Mouse (Mus musculus): ENCODE results near the gene Dtd1. TPM values are rescaled to one million over a fixed set of nuclear protein-coding genes. Genes with fewer than 3 reads are reported as not detected.

Dtd1 gene
- polyA plus RNA-seq, 1 experiment from 2014 or later, result 26.7 TPM

GRCm38 (mm10) chr2:144649960-144650359 is 50.3 kb downstream of the Dtd1 start:
- WGBS (ENCODE audit: insufficient replicate concordance), result 96% methylated on average over 1 of the region's 1 CpGs
- no peaks in the 10 kb centered on the region for H3K9me3 ChIP-seq (replicated peaks; ENCODE audit: control insufficient read depth, low read length)
- no peak overlapping the region for H3K9ac ChIP-seq (ENCODE audit: low read depth, low read length)
- H3K4me2 ChIP-seq, result no peak overlapping the region
- no peak overlapping the region for H3K4me3 ChIP-seq (ENCODE audit: low read depth, low read length)
- H3K4me1 ChIP-seq (ENCODE audit: control insufficient read depth, insufficient read depth, low read length), result no peaks in the 10 kb centered on the region
- H3K36me3 ChIP-seq (ENCODE audit: control insufficient read depth, insufficient read depth, low read length), result no peaks in the 10 kb centered on the region
- H3K27me3 ChIP-seq (ENCODE audit: control insufficient read depth, insufficient read depth, low read length), result no peaks in the 10 kb centered on the region
- H3K27ac ChIP-seq (ENCODE audit: low read depth, low read length), result no peak overlapping the region
- no peak for ATAC-seq (replicated peaks; ENCODE audit: insufficient number of reproducible peaks, low FRiP score, low TSS enrichment)

GRCm38 (mm10) chr2:144652841-144653240 is 53.1 kb downstream of the Dtd1 start:
- no peak overlapping the region for H3K27ac ChIP-seq (ENCODE audit: low read depth, low read length)
- ATAC-seq (replicated peaks; ENCODE audit: insufficient number of reproducible peaks, low FRiP score, low TSS enrichment), result no peak
- no peak overlapping the region for H3K9ac ChIP-seq (ENCODE audit: low read depth, low read length)
- no peaks in the 10 kb centered on the region for H3K36me3 ChIP-seq (ENCODE audit: control insufficient read depth, insufficient read depth, low read length)
- no peaks in the 10 kb centered on the region for H3K4me1 ChIP-seq (ENCODE audit: control insufficient read depth, insufficient read depth, low read length)
- 88% methylated on average over 4 of the region's 4 CpGs for WGBS (ENCODE audit: insufficient replicate concordance)
- no peak overlapping the region for H3K4me3 ChIP-seq (ENCODE audit: low read depth, low read length)
- H3K4me2 ChIP-seq, result no peak overlapping the region
- no peaks in the 10 kb centered on the region for H3K27me3 ChIP-seq (ENCODE audit: control insufficient read depth, insufficient read depth, low read length)
- no peaks in the 10 kb centered on the region for H3K9me3 ChIP-seq (replicated peaks; ENCODE audit: control insufficient read depth, low read length)

- Histone ChIP-seq H3K4me2 (no peak overlapping the region), H3K27me3 (ENCODE audit: control insufficient read depth, insufficient read depth, low read length) (no peaks in the 10 kb centered on the region), H3K27ac (ENCODE audit: low read depth, low read length) (no peak overlapping the region), H3K9ac (ENCODE audit: low read depth, low read length) (no peak overlapping the region), H3K4me1 (ENCODE audit: control insufficient read depth, insufficient read depth, low read length) (no peaks in the 10 kb centered on the region), H3K4me3 (ENCODE audit: low read depth, low read length) (no peak overlapping the region), H3K36me3 (ENCODE audit: control insufficient read depth, insufficient read depth, low read length) (no peaks in the 10 kb centered on the region), H3K9me3 (replicated peaks; ENCODE audit: control insufficient read depth, low read length) (no peaks in the 10 kb centered on the region)
- no peak for ATAC-seq (replicated peaks; ENCODE audit: insufficient number of reproducible peaks, low FRiP score, low TSS enrichment)
- 78% methylated on average over 3 of the region's 3 CpGs for WGBS (ENCODE audit: insufficient replicate concordance)
Measured at GRCm38 (mm10) chr2:144655307-144655706, 55.6 kb downstream of the Dtd1 start.

GRCm38 (mm10) chr2:144668507-144668906 is 68.8 kb downstream of the Dtd1 start:
- no peak for ATAC-seq (replicated peaks; ENCODE audit: insufficient number of reproducible peaks, low FRiP score, low TSS enrichment)
- Histone ChIP-seq H3K9me3 (replicated peaks; ENCODE audit: control insufficient read depth, low read length) (no peaks in the 10 kb centered on the region), H3K36me3 (ENCODE audit: control insufficient read depth, insufficient read depth, low read length) (no peaks in the 10 kb centered on the region), H3K27me3 (ENCODE audit: control insufficient read depth, insufficient read depth, low read length) (no peaks in the 10 kb centered on the region), H3K4me1 (ENCODE audit: control insufficient read depth, insufficient read depth, low read length) (no peaks in the 10 kb centered on the region), H3K4me2 (no peak overlapping the region), H3K9ac (ENCODE audit: low read depth, low read length) (no peak overlapping the region), H3K4me3 (ENCODE audit: low read depth, low read length) (no peak overlapping the region), H3K27ac (ENCODE audit: low read depth, low read length) (no peak overlapping the region)
- 70% methylated on average over 4 of the region's 4 CpGs for WGBS (ENCODE audit: insufficient replicate concordance)

GRCm38 (mm10) chr2:144670289-144670930 is 70.7 kb downstream of the Dtd1 start:
- Histone ChIP-seq H3K4me2 (no peak overlapping the region), H3K27me3 (ENCODE audit: control insufficient read depth, insufficient read depth, low read length) (no peaks in the 10 kb centered on the region), H3K9ac (ENCODE audit: low read depth, low read length) (no peak overlapping the region), H3K4me1 (ENCODE audit: control insufficient read depth, insufficient read depth, low read length) (no peaks in the 10 kb centered on the region), H3K4me3 (ENCODE audit: low read depth, low read length) (no peak overlapping the region), H3K9me3 (replicated peaks; ENCODE audit: control insufficient read depth, low read length) (no peaks in the 10 kb centered on the region), H3K27ac (ENCODE audit: low read depth, low read length) (no peak overlapping the region), H3K36me3 (ENCODE audit: control insufficient read depth, insufficient read depth, low read length) (no peaks in the 10 kb centered on the region)
- 85% methylated on average over 5 of the region's 5 CpGs for WGBS (ENCODE audit: insufficient replicate concordance)
- ATAC-seq (replicated peaks; ENCODE audit: insufficient number of reproducible peaks, low FRiP score, low TSS enrichment), result no peak

GRCm38 (mm10) chr2:144672397-144672796 is 72.7 kb downstream of the Dtd1 start:
- no peak overlapping the region for H3K4me2 ChIP-seq
- no peak for ATAC-seq (replicated peaks; ENCODE audit: insufficient number of reproducible peaks, low FRiP score, low TSS enrichment)
- no peaks in the 10 kb centered on the region for H3K27me3 ChIP-seq (ENCODE audit: control insufficient read depth, insufficient read depth, low read length)
- no peak overlapping the region for H3K27ac ChIP-seq (ENCODE audit: low read depth, low read length)
- H3K36me3 ChIP-seq (ENCODE audit: control insufficient read depth, insufficient read depth, low read length), result no peaks in the 10 kb centered on the region
- peaks cover 6% of the 10 kb centered on the region; the same call in 1 of the 2 replicates for H3K4me1 ChIP-seq (ENCODE audit: control insufficient read depth, insufficient read depth, low read length)
- no peak overlapping the region for H3K4me3 ChIP-seq (ENCODE audit: low read depth, low read length)
- H3K9ac ChIP-seq (ENCODE audit: low read depth, low read length), result no peak overlapping the region
- WGBS (ENCODE audit: insufficient replicate concordance), result 78% methylated on average over 5 of the region's 5 CpGs
- H3K9me3 ChIP-seq (replicated peaks; ENCODE audit: control insufficient read depth, low read length), result no peaks in the 10 kb centered on the region

- H3K9me3 ChIP-seq (replicated peaks; ENCODE audit: control insufficient read depth, low read length), result no peaks in the 10 kb centered on the region
- peak overlapping the region; percentile 38 for H3K4me2 ChIP-seq
- no peak for ATAC-seq (replicated peaks; ENCODE audit: insufficient number of reproducible peaks, low FRiP score, low TSS enrichment)
- peaks cover 9% of the 10 kb centered on the region; the same call in 1 of the 2 replicates for H3K4me1 ChIP-seq (ENCODE audit: control insufficient read depth, insufficient read depth, low read length)
- no peaks in the 10 kb centered on the region for H3K27me3 ChIP-seq (ENCODE audit: control insufficient read depth, insufficient read depth, low read length)
- H3K4me3 ChIP-seq (ENCODE audit: low read depth, low read length), result no peak overlapping the region
- no peak overlapping the region for H3K27ac ChIP-seq (ENCODE audit: low read depth, low read length)
- H3K36me3 ChIP-seq (ENCODE audit: control insufficient read depth, insufficient read depth, low read length), result no peaks in the 10 kb centered on the region
- WGBS (ENCODE audit: insufficient replicate concordance), result 42% methylated on average over 13 of the region's 13 CpGs
- H3K9ac ChIP-seq (ENCODE audit: low read depth, low read length), result no peak overlapping the region
Measured at GRCm38 (mm10) chr2:144676546-144677228, 77.0 kb downstream of the Dtd1 start.

- Histone ChIP-seq H3K27ac (ENCODE audit: low read depth, low read length) (no peak overlapping the region), H3K4me2 (no peak overlapping the region), H3K9ac (ENCODE audit: low read depth, low read length) (no peak overlapping the region), H3K4me3 (ENCODE audit: low read depth, low read length) (no peak overlapping the region), H3K4me1 (ENCODE audit: control insufficient read depth, insufficient read depth, low read length) (peaks cover 9% of the 10 kb centered on the region; the same call in 1 of the 2 replicates), H3K9me3 (replicated peaks; ENCODE audit: control insufficient read depth, low read length) (no peaks in the 10 kb centered on the region), H3K27me3 (ENCODE audit: control insufficient read depth, insufficient read depth, low read length) (no peaks in the 10 kb centered on the region), H3K36me3 (ENCODE audit: control insufficient read depth, insufficient read depth, low read length) (no peaks in the 10 kb centered on the region)
- WGBS (ENCODE audit: insufficient replicate concordance), result 57% methylated on average over 2 of the region's 2 CpGs
- ATAC-seq (replicated peaks; ENCODE audit: insufficient number of reproducible peaks, low FRiP score, low TSS enrichment), result no peak
Measured at GRCm38 (mm10) chr2:144677229-144677571, 77.5 kb downstream of the Dtd1 start.

GRCm38 (mm10) chr2:144678779-144679178 is 79.1 kb downstream of the Dtd1 start:
- H3K4me2 ChIP-seq, result no peak overlapping the region
- H3K9ac ChIP-seq (ENCODE audit: low read depth, low read length), result no peak overlapping the region
- 86% methylated on average over 6 of the region's 6 CpGs for WGBS (ENCODE audit: insufficient replicate concordance)
- no peaks in the 10 kb centered on the region for H3K9me3 ChIP-seq (replicated peaks; ENCODE audit: control insufficient read depth, low read length)
- H3K4me3 ChIP-seq (ENCODE audit: low read depth, low read length), result no peak overlapping the region
- no peaks in the 10 kb centered on the region for H3K36me3 ChIP-seq (ENCODE audit: control insufficient read depth, insufficient read depth, low read length)
- no peak for ATAC-seq (replicated peaks; ENCODE audit: insufficient number of reproducible peaks, low FRiP score, low TSS enrichment)
- H3K4me1 ChIP-seq (ENCODE audit: control insufficient read depth, insufficient read depth, low read length), result peaks cover 9% of the 10 kb centered on the region; the same call in 1 of the 2 replicates
- no peaks in the 10 kb centered on the region for H3K27me3 ChIP-seq (ENCODE audit: control insufficient read depth, insufficient read depth, low read length)
- H3K27ac ChIP-seq (ENCODE audit: low read depth, low read length), result no peak overlapping the region
